Mouse (Mus musculus) gastrocnemius, postnatal 14 days (tissue): ENCODE measurements at regions not wholly inside any gene's neighbourhood (a gene's known extent, or its start where the extent isn't known, plus 50 kb on each side); places are given as distances from the start of the nearest gene placed in this dataset.

ENCODE experiments used
- DNase-seq: peaks from one replicate; pipeline ENCODE4 v3.0.0; 2021; ENCODE audit warnings: mixed read lengths
- intact Hi-C: fragments of 180-260 bp; cut with DNase I; formaldehyde crosslinking; loops from one replicate; pipeline ENCODE4 v1.15.1; 2025; ENCODE audit warnings: low total_unique reads

GRCm38 (mm10) chr8:18536059-18536458, 442.0 kb downstream of the Defb40 start:
- intact Hi-C loops: no loop called here
- no peak for DNase-seq

- DNase-seq: no peak
- intact Hi-C loops: no loop called here
Measured at GRCm38 (mm10) chr8:18528120-18528519, 449.9 kb downstream of the Defb40 start.

- no peak for DNase-seq
- intact Hi-C loops: no loop called here
Measured at GRCm38 (mm10) chr8:18512409-18512808, 465.6 kb downstream of the Defb40 start.

GRCm38 (mm10) chr8:18506158-18507022, 471.7 kb downstream of the Defb40 start:
- intact Hi-C loops: no loop called here
- no peak for DNase-seq

- DNase-seq: no peak
- intact Hi-C loops: no loop called here
Measured at GRCm38 (mm10) chr8:18490620-18491019, 487.4 kb downstream of the Defb40 start.

GRCm38 (mm10) chr8:18480081-18480480, 498.0 kb downstream of the Defb40 start:
- DNase-seq: no peak
- intact Hi-C loops: no loop called here

- intact Hi-C loops: no loop called here
Measured at GRCm38 (mm10) chr8:18478166-18478565, 499.9 kb downstream of the Defb40 start.

GRCm38 (mm10) chr8:18467511-18467910, 510.5 kb downstream of the Defb40 start:
- no peak for DNase-seq
- intact Hi-C loops: no loop called here

More at GRCm38 (mm10) chr8:18478166-18478565, 499.9 kb downstream of the Defb40 start:
- no peak for DNase-seq

GRCm38 (mm10) chr8:18460609-18461008, 517.4 kb downstream of the Defb40 start:
- intact Hi-C loops: no loop called here
- DNase-seq: no peak

GRCm38 (mm10) chr8:18457470-18457869, 520.6 kb downstream of the Defb40 start:
- DNase-seq: no peak
- intact Hi-C loops: no loop called here

GRCm38 (mm10) chr8:18449015-18449414, 529.0 kb downstream of the Defb40 start:
- DNase-seq: no peak
- intact Hi-C loops: no loop called here

- intact Hi-C loops: no loop called here
- no peak for DNase-seq
Measured at GRCm38 (mm10) chr8:18442212-18442611, 535.8 kb downstream of the Defb40 start.

- intact Hi-C loops: no loop called here
- DNase-seq: no peak
Measured at GRCm38 (mm10) chr8:18422846-18423245, 555.2 kb downstream of the Defb40 start.

GRCm38 (mm10) chr8:18412470-18412869, 565.6 kb downstream of the Defb40 start:
- DNase-seq: no peak
- intact Hi-C loops: no loop called here

GRCm38 (mm10) chr8:18406446-18406845, 571.6 kb downstream of the Defb40 start:
- intact Hi-C loops: no loop called here
- no peak for DNase-seq

GRCm38 (mm10) chr8:18388353-18388752, 589.7 kb downstream of the Defb40 start:
- intact Hi-C loops: no loop called here
- no peak for DNase-seq

- DNase-seq: no peak
Measured at GRCm38 (mm10) chr8:18381615-18382178, 596.4 kb downstream of the Defb40 start.

GRCm38 (mm10) chr8:18348716-18349115, 629.3 kb downstream of the Defb40 start:
- intact Hi-C loops: no loop called here
- DNase-seq: no peak

More at GRCm38 (mm10) chr8:18381615-18382178, 596.4 kb downstream of the Defb40 start:
- intact Hi-C loops: no loop called here

GRCm38 (mm10) chr8:18346248-18346647, 631.8 kb downstream of the Defb40 start:
- intact Hi-C loops: no loop called here
- DNase-seq: no peak

GRCm38 (mm10) chr8:18345322-18345721, 632.7 kb downstream of the Defb40 start:
- intact Hi-C loops: no loop called here

GRCm38 (mm10) chr8:18344838-18345237, 633.2 kb downstream of the Defb40 start:
- DNase-seq: no peak
- intact Hi-C loops: no loop called here

More at GRCm38 (mm10) chr8:18345322-18345721, 632.7 kb downstream of the Defb40 start:
- DNase-seq: peak; percentile 10
